Mouse (Mus musculus): ENCODE measurements around the gene Fam219a. TPM values are rescaled to one million over a fixed set of nuclear protein-coding genes. Genes with fewer than 3 reads are reported as not detected.
A peak's percentile ranks its signal among the peaks of the same experiment; 100 is the strongest.

Fam219a gene
- total RNA-seq, 2 experiments from 2014 or later, result 204 to 210 TPM

GRCm38 (mm10) chr4:41494378-41494777 is 75.0 kb downstream of the Fam219a start:
- DNase-seq (ENCODE audit: low spot score in 2 of 2), result no peak
- intact Hi-C loops (cut with DNase I), result no loop called here

- intact Hi-C loops (cut with DNase I), result no loop called here
- no peak for DNase-seq (ENCODE audit: low spot score in 2 of 2)
Observed at GRCm38 (mm10) chr4:41493464-41494116, 75.7 kb downstream of the Fam219a start.

- no peak for DNase-seq (ENCODE audit: low spot score in 2 of 2)
- intact Hi-C loops (cut with DNase I), result no loop called here
Observed at GRCm38 (mm10) chr4:41492951-41493350, 76.4 kb downstream of the Fam219a start.

GRCm38 (mm10) chr4:41481601-41482017 is 87.7 kb downstream of the Fam219a start:
- intact Hi-C loops (cut with DNase I), result no loop called here
- DNase-seq (ENCODE audit: low spot score in 2 of 2), result peak in 1 of 2 experiments; percentile 62

GRCm38 (mm10) chr4:41480254-41480653 is 89.1 kb downstream of the Fam219a start:
- no peak for DNase-seq (ENCODE audit: low spot score in 2 of 2)
- intact Hi-C loops (cut with DNase I), result no loop called here

- intact Hi-C loops (cut with DNase I), result no loop called here
- no peak for DNase-seq (ENCODE audit: low spot score in 2 of 2)
Observed at GRCm38 (mm10) chr4:41479456-41479804, 89.9 kb downstream of the Fam219a start.

- intact Hi-C loops (cut with DNase I), result no loop called here
- DNase-seq (ENCODE audit: low spot score in 2 of 2), result no peak
Observed at GRCm38 (mm10) chr4:41478751-41479455, 90.4 kb downstream of the Fam219a start.

GRCm38 (mm10) chr4:41477648-41478160 is 91.6 kb downstream of the Fam219a start:
- intact Hi-C loops (cut with DNase I), result no loop called here

GRCm38 (mm10) chr4:41471384-41471689 is 98.0 kb downstream of the Fam219a start:
- DNase-seq (ENCODE audit: low spot score in 2 of 2), result no peak
- intact Hi-C loops (cut with DNase I), result no loop called here

More at GRCm38 (mm10) chr4:41477648-41478160, 91.6 kb downstream of the Fam219a start:
- DNase-seq (ENCODE audit: low spot score in 2 of 2), result no peak

GRCm38 (mm10) chr4:41470684-41471383 is 98.5 kb downstream of the Fam219a start:
- intact Hi-C loops (cut with DNase I), result no loop called here
- DNase-seq (ENCODE audit: low spot score in 2 of 2), result peak; percentile 58 to 87

GRCm38 (mm10) chr4:41470051-41470683 is 99.2 kb downstream of the Fam219a start:
- no peak for DNase-seq (ENCODE audit: low spot score in 2 of 2)
- intact Hi-C loops (cut with DNase I), result no loop called here

GRCm38 (mm10) chr4:41469199-41469598 is 100.1 kb downstream of the Fam219a start:
- intact Hi-C loops (cut with DNase I), result loop anchor here (2.0 to 5.0 kb wide), 4 partner anchors 38 to 240 kb away; partner anchors contain the start of genes Dnaic1 and Fam219a
- DNase-seq (ENCODE audit: low spot score in 2 of 2), result no peak

GRCm38 (mm10) chr4:41468396-41469080 is 100.8 kb downstream of the Fam219a start:
- peak; percentile 56 to 74 for DNase-seq (ENCODE audit: low spot score in 2 of 2)
- intact Hi-C loops (cut with DNase I), result loop anchor here (2.0 to 5.0 kb wide), 4 partner anchors 39 to 240 kb away; partner anchors contain the start of genes Dnaic1 and Fam219a

Other genes starting within 250 kb of the Fam219a start
- 10 to 100 TPM; 42.1 to 45.7 TPM for gene Ubap1, start 220.5 kb downstream of the Fam219a start, total RNA-seq (2021)
- gene Kif24, start 104.7 kb downstream of the Fam219a start, total RNA-seq (2021), result 1 to 10 TPM; 1.4 to 1.5 TPM
- gene Nudt2, start 104.4 kb downstream of the Fam219a start, total RNA-seq (2021), result 10 to 100 TPM; 24.5 to 31.0 TPM
- gene AI464131, start 66.5 kb downstream of the Fam219a start, total RNA-seq (2021), result 10 to 100 TPM; 42.6 to 44.7 TPM
- 1 to 10 TPM; 8.7 TPM for gene 1110017D15Rik, start 52.2 kb downstream of the Fam219a start, total RNA-seq (2021)
- gene Dnaic1, start 237 bp upstream of the Fam219a start, total RNA-seq (2021), result 1 to 10 TPM; 5.6 to 8.6 TPM
- gene Enho, start 70.8 kb upstream of the Fam219a start, total RNA-seq (2021), result 10 to 100 TPM; 54.7 to 60.3 TPM
- gene Cntfr, start 127.6 kb upstream of the Fam219a start, total RNA-seq (2021), result 100 to 1,000 TPM in 1 of 2 experiments, 10 to 100 TPM in 1; 98.6 to 102 TPM
- gene Il11ra1, start 130.5 kb upstream of the Fam219a start, total RNA-seq (2021), result 10 to 100 TPM; 28.9 to 32.8 TPM
- 10 to 100 TPM; 30.8 to 31.0 TPM for gene Rpp25l, start 144.0 kb upstream of the Fam219a start, total RNA-seq (2021)
- gene Dctn3, start 153.6 kb upstream of the Fam219a start, total RNA-seq (2021), result 100 to 1,000 TPM; 201 to 217 TPM
- under 1 TPM; 0.38 to 0.48 TPM for gene Arid3c, start 161.6 kb upstream of the Fam219a start, total RNA-seq (2021)
- 100 to 1,000 TPM; 103 to 118 TPM for gene Galt, start 185.7 kb upstream of the Fam219a start, total RNA-seq (2021)
- gene Sigmar1, start 186.6 kb upstream of the Fam219a start, total RNA-seq (2021), result 10 to 100 TPM; 67.8 to 83.8 TPM
- 100 to 1,000 TPM; 294 to 318 TPM for gene Ccl27a, start 204.7 kb upstream of the Fam219a start, total RNA-seq (2021)

Measured in left cerebral cortex, postnatal 14 days (tissue).